Mouse (Mus musculus) frontal cortex, postnatal 10 days (tissue): Measurements from ENCODE around the gene Dmrtc1b.
"Not testable (repeated sequence)": the region's sequence is repeated elsewhere in the genome, so short reads cannot be mapped to it uniquely, and the experiment has no call there.

ENCODE experiments used
- DNase-seq, 2 experiments: peaks; one replicate each; pipeline ENCODE4 v3.0.0; 2022; ENCODE audit warnings: low spot score in 2 of 2, mixed read lengths in 1 of 2

Gene Dmrtc1b

DNA sequence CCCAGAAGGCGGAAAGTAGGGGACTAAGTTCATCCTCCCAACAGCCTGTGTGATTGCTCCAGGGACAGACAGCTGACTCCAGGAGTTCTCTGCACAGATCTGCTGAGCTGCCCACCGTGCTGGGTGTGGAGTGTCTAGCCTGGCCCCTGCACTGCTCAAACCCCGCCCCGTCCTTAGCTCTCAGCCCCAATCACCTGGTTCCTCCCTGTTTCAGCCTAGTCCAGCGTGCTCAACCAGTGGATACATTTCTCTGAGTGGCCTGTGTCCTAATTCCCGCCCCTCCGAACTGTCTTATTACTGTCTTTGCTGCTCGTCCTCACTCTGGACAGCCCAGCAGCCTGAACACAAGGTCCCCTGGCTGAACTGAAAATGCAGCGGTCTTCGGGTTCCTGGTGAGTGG, at the start of gene Dmrtc1b, which contains the start of gene Gm9112:
Dmrtc1b (plus strand) TSS at position 331 of the 400 bp plus-strand sequence.
Gm9112 (minus strand) TSS at position 101 of the 400 bp plus-strand sequence.
- DNase-seq, result not testable (repeated sequence)

DNA sequence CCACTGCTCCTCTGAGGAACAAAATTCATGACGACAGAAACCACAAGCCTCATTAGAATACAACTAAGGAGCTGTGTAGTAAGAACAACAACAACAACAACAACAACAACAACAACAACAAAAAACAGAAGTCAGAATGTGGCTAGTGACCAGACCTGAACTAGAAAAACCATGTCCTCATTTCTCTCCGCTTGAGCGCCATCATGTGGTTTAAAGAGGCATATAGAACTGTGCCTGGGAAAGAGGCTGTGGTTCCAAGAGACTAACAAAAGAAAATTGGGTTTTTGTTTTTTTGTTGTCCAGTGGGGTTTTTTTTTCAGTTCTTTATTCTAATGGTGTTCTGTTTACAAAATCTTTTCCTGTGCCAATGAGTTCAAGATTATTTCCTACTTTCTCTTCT, 47.0 kb upstream of the Dmrtc1b start:
- no peak for DNase-seq

DNA sequence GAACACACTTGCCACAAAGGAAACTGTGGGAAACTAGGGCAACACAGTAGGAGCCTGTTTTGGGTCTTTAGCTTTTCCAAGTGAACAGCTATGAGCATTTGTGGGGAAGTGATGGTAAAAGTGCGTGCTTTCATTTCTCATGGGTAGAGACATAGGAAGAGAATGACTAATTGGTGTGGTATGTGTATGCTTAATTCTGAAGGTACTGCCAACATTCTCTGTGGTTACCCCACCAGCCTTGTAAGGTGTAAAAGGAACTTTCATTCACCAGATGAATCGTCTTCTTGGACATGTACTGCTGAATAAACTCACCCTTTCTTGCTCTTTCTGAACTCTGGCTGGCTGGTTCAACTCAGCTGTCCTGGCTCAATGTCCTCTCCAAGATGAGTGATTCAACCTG, 41.0 kb upstream of the Dmrtc1b start:
- DNase-seq, result no peak

DNA sequence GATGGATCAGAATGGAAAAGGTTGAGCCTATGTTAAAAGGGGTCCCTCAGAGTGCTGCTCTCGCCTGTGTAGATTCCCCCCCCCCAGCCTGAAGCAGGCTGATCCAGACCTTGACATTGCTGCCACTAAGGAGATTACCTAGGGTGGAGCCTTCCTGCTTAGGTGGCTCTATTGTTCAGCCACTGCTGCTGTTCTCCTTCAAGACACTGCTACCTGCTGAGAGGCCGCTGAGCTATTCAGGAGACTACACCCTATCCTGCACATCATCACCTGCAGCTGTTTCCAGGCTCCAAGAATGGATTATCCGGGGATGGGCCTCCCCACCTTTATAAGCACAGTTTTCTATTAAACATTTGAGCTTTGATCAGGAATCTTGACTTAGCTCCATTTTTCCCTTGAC, 23.0 kb upstream of the Dmrtc1b start:
- not testable (repeated sequence) for DNase-seq

DNA sequence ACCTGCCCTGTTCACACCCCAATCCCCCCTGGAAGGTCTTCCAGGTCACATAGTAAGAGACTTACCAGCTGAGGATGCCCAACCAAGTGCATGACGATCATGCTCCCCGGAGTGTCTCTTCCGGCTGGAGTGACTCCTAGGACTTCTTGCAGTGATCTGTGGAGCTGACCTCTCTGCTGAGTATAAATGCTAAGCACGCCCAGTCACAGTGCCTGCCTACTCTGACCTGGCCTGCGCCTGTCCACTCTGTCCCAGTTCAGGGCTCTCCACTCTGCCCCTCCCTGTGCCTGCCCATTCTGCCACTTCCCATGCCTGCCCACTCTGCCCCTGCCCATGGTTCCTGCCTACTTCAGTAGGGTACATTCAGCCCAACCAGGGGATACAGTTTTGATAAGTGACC, 20.8 kb upstream of the Dmrtc1b start, which contains the start of gene Gm3880:
Gm3880 (minus strand) TSS at position 101 of the 400 bp plus-strand sequence.
- DNase-seq, result not testable (repeated sequence)

DNA sequence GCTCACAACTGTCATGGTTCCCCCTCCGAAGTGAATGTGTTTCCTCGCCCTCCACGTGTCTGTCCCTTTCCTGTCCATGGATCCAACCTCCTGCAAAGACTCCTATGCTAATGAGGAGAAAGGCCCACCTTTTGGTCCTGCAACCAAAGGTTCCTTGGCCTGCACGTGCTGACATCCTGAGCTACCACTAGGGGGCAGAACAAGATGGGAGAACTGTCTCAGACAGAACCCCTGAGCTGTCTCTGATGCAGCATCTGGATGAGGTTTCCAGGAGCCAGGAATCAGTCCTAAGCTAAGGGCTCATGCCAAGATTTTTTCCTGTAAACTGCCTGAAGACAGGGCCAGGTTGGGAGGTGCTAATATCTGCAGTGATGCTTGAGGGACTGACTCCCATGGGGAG, 18.4 kb upstream of the Dmrtc1b start:
- peak; percentile 3 to 28 for DNase-seq

DNA sequence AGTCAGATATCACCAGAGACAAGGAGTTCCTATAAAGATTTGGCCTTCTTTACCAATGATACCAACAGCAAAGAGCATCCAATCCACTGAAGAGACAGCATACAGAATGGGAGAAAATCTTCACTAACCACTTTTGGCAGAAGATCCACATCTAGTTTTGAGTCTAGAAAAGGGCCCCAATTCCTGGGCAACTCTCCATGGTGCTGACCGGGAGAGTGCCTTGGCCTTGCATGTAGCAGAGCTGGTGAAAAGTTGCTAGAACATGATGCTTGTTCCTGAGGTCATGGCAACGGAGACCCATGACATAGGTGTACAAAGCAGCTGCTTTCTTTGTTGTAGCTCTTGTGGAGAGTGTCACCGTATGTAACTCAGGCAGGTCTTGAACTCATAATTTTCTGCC, 7.0 kb upstream of the Dmrtc1b start:
- not testable (repeated sequence) for DNase-seq

DNA sequence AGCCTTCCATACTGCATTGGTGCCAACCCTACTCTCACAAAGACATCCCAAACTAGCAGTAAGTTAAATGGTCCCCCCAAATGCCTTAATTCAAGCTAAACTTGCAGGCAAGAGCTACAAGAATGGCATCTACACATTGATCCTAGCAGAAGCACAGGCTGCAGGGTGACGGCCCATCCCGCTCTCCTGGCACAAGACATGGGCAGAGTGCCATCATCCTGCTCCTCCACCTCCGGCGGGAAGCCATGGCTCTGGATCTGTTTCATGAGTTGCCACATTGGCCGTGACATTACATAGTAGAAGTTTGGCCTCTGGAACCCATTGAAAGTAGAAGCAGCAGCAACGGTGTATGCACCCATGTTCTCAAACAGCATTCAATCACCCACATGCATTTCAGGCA, 16.6 kb downstream of the Dmrtc1b start:
- not testable (repeated sequence) for DNase-seq
